Mouse (Mus musculus) stomach, embryonic 14.5 days (tissue): Measurements from ENCODE around the gene Rabac1. TPM values are rescaled to one million over a fixed set of nuclear protein-coding genes. Genes with fewer than 3 reads are reported as not detected.

ENCODE experiments used
- ATAC-seq: fragments of 200-750 bp; cut with Nextera tagmentation; 2 replicates; pipeline ENCODE4 v1.8.0; 2017; ENCODE audit warnings: low read depth, moderate TSS enrichment; ENCODE audit not compliant: insufficient number of reproducible peaks, insufficient read depth, low FRiP score
- H3K27ac ChIP-seq: fragments of 300-500 bp; sonication (generic); 2 replicates; pipeline ENCODE4 v1.5.1; 2014; ENCODE audit warnings: mild to moderate bottlenecking, low read length, moderate library complexity, mixed read lengths
- H3K27me3 ChIP-seq: fragments of 300-500 bp; sonication (generic); 2 replicates; pipeline ENCODE4 v1.6.1; 2014; ENCODE audit warnings: low read length, control low read depth, mixed read lengths; ENCODE audit not compliant: control insufficient read depth, insufficient read depth
- H3K36me3 ChIP-seq: fragments of 300-500 bp; sonication (generic); 2 replicates; pipeline ENCODE4 v1.6.1; 2014; ENCODE audit warnings: mild to moderate bottlenecking, control low read depth, low read length, moderate library complexity, mixed read lengths; ENCODE audit not compliant: control insufficient read depth, insufficient read depth
- H3K4me1 ChIP-seq: fragments of 300-500 bp; sonication (generic); 2 replicates; pipeline ENCODE4 v1.6.1; 2014; ENCODE audit warnings: low read length, control low read depth, mixed read lengths; ENCODE audit not compliant: control insufficient read depth, insufficient read depth
- H3K4me2 ChIP-seq: fragments of 300-500 bp; sonication (generic); replicated peaks from 2 replicates; pipeline ENCODE4 v1.6.1; 2014; ENCODE audit warnings: low read depth, low read length, control low read depth
- H3K4me3 ChIP-seq: fragments of 300-500 bp; sonication (generic); 2 replicates; pipeline ENCODE4 v1.5.1; 2014; ENCODE audit warnings: low read depth, low read length, control low read depth
- H3K9ac ChIP-seq: fragments of 300-500 bp; sonication (generic); replicated peaks from 2 replicates; pipeline ENCODE4 v1.6.1; 2014; ENCODE audit warnings: low read depth, mild to moderate bottlenecking, control low read depth, low read length, moderate library complexity, mixed read lengths
- H3K9me3 ChIP-seq: fragments of 300-500 bp; sonication (generic); 2 replicates; pipeline ENCODE4 v1.6.1; 2016; ENCODE audit warnings: low read depth, low read length, control low read depth; ENCODE audit not compliant: control insufficient read depth
- WGBS: fragments of 180-500 bp; shearing (Covaris S2); extraction: QIAGEN DNeasy Blood & Tissue Kit; methylation state at CpG from one replicate; pipeline ENCODE4 v1.1.7; 2014; 5-methylcytosine and 5-hydroxymethylcytosine counted together
- polyA plus RNA-seq: library from polyadenylated mRNA; unstranded; fragments of >200 nt; fragmentation: Nextera tagmentation; extraction: Ambion mirVana; gene quantifications from 2 replicates; pipeline ENCODE4 v1.2.1, GENCODE M21; 2014

Gene Rabac1
- polyA plus RNA-seq, 1 experiment from 2014 or later: 198 TPM

DNA sequence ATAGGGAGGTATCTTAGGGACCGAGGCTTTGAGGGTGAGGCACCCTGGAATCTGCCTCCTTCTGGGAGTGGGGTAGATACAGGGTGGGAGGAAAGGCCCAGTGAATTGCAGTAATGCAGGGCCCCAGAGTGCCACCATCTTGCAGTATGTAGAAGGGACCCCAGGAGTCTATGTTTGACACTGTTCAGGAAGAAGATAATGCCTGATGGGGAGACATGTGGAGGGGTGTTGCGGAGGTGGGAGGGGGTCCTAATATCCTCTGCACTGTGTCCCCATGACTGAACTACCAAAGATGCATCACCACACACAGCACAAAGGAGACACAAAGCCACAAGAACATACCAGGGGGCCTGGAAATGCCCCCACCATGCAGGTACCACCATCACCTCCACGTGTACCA is 33.6 kb upstream of the Rabac1 start:
- Histone ChIP-seq H3K9ac (no peak overlapping the region), H3K9me3 (no peaks in the 10 kb centered on the region), H3K27ac (no peak overlapping the region), H3K4me3 (peak overlapping the region; percentile 33; the same call in 1 of the 2 replicates), H3K4me2 (peak overlapping the region; percentile 70; the same call in 1 of the 2 replicates), H3K27me3 (peaks cover 59% of the 10 kb centered on the region), H3K36me3 (no peaks in the 10 kb centered on the region), H3K4me1 (peaks cover 8% of the 10 kb centered on the region; the same call in 1 of the 2 replicates)
- no peak for ATAC-seq
- 74% methylated on average over 3 of the region's 3 CpGs for WGBS

DNA sequence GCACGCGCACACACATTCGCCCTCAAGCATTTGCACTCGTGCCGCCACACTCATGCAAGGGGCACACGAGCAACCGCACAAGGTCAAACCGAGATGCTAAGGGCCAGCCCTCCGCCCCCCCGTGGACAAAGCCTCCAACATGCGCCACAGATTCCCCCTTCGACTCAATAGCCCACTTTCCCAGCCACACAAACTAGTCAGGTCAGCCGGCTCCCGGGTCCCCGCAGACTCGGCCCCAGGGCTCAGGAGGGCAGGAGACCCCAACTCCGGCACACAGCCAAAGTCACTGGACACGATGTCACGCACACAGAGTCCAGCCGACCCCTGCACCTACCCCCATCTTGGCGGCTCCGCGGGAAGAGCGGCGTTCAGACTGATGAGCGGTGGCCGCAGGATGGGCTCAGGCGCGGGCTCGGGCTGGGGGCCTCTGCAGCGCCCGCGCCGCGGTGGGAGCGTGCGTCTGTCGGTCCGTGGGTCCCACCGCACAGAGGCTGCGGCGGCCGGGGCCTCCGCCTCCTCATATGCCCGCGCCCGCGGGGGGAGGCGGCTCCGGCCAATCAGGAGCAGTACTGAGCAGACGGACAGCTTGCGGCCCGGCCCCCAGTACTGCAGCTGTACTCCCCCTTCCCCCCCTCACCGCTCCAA is 33.0 kb upstream of the Rabac1 start, which contains the start of gene Atp1a3:
Gene Atp1a3 (minus strand): TSS at position 538 of the 645 bp plus-strand sequence.
- Histone ChIP-seq H3K36me3 (no peaks in the 10 kb centered on the region), H3K27ac (no peak within 1 kb of the TSS), H3K4me1 (peaks cover 8% of the 10 kb centered on the region; the same call in 1 of the 2 replicates), H3K4me3 (peak within 1 kb of the TSS; percentile 33), H3K9ac (peak within 1 kb of the TSS; percentile 14; the same call in 1 of the 2 replicates), H3K4me2 (peak within 1 kb of the TSS; percentile 70), H3K27me3 (peaks cover 53% of the 10 kb centered on the region), H3K9me3 (no peaks in the 10 kb centered on the region)
- ATAC-seq: peak; percentile 51; the same call in 1 of the 2 replicates
- WGBS: 1% methylated on average over 52 of the region's 54 CpGs

GRCm38 (mm10) chr7:25004806-25005205 is 32.3 kb upstream of the Rabac1 start:
- Histone ChIP-seq H3K27me3 (peaks cover 46% of the 10 kb centered on the region), H3K4me1 (peaks cover 5% of the 10 kb centered on the region; the same call in 1 of the 2 replicates), H3K9ac (no peak overlapping the region), H3K9me3 (no peaks in the 10 kb centered on the region), H3K27ac (no peak overlapping the region), H3K36me3 (no peaks in the 10 kb centered on the region), H3K4me2 (no peak overlapping the region; the same call in 1 of the 2 replicates), H3K4me3 (no peak overlapping the region)
- no peak for ATAC-seq
- 40% methylated on average over 7 of the region's 9 CpGs for WGBS

DNA sequence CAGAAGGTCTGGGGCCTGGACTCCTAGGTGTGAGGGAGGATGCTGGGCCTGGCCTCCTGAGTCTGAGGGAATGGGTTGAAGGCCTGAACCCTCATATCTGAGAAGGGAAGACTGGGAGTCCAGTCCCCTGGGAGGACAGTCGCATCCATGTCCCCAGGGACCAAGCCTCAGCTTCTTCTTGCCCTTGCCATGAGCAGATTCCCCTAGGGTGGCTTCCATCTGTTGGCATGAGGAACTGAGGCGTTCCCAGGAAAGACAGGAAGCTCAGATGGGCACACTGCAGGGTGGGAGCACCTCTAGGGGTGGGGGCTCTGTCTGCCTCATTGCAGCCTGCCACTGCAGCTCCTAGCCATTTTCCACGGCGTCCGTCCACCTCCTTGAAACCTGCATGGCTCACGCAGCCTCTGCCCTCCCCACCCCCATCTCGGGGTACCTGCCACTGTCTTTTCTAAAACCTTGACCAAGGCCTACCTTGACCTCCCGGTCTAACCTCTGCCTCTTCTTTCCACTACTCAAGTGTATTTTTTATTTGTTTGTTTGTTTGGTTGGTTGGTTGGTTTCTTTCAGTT is 31.4 kb upstream of the Rabac1 start:
- H3K36me3 ChIP-seq: no peaks in the 10 kb centered on the region
- H3K27me3 ChIP-seq: peaks cover 37% of the 10 kb centered on the region
- ATAC-seq: no peak
- no peak overlapping the region for H3K27ac ChIP-seq
- no peaks in the 10 kb centered on the region for H3K9me3 ChIP-seq
- 85% methylated on average over 8 of the region's 8 CpGs for WGBS
- H3K9ac ChIP-seq: no peak overlapping the region
- H3K4me3 ChIP-seq: no peak overlapping the region
- H3K4me1 ChIP-seq: peaks cover 5% of the 10 kb centered on the region; the same call in 1 of the 2 replicates
- no peak overlapping the region for H3K4me2 ChIP-seq

DNA sequence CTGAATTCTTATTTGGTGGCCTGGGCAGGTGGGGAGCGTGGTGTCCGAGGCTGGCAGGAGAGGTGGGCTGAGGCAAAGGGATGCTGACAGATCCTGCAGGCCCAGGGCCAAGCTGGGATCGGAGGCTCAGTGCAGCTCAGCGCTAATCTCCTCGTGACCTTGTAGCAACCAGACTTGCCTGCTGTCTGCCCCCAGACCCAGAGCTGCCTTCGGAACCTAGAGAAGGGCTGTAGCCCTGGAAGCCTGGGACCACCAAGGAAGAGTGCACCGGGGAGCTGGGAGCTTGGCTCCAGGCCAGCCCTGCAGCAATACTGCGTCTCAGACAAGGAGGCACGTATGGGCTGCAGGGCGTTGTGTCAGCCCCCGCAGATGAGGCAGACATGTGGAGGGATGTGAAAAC is 30.7 kb upstream of the Rabac1 start:
- no peak overlapping the region for H3K4me2 ChIP-seq
- H3K4me1 ChIP-seq: peaks cover 5% of the 10 kb centered on the region; the same call in 1 of the 2 replicates
- no peak for ATAC-seq
- no peak overlapping the region for H3K4me3 ChIP-seq
- H3K27me3 ChIP-seq: peaks cover 32% of the 10 kb centered on the region
- no peaks in the 10 kb centered on the region for H3K9me3 ChIP-seq
- H3K36me3 ChIP-seq: no peaks in the 10 kb centered on the region
- H3K9ac ChIP-seq: no peak overlapping the region
- WGBS: 36% methylated on average over 11 of the region's 11 CpGs
- no peak overlapping the region for H3K27ac ChIP-seq

- Histone ChIP-seq H3K4me1 (peaks cover 5% of the 10 kb centered on the region; the same call in 1 of the 2 replicates), H3K27ac (no peak overlapping the region), H3K4me3 (no peak overlapping the region), H3K9ac (no peak overlapping the region), H3K27me3 (peaks cover 9% of the 10 kb centered on the region), H3K9me3 (no peaks in the 10 kb centered on the region), H3K36me3 (no peaks in the 10 kb centered on the region), H3K4me2 (no peak overlapping the region)
- WGBS: 69% methylated on average over 12 of the region's 12 CpGs
- no peak for ATAC-seq
Observed at GRCm38 (mm10) chr7:25000711-25001110, 28.2 kb upstream of the Rabac1 start.

DNA sequence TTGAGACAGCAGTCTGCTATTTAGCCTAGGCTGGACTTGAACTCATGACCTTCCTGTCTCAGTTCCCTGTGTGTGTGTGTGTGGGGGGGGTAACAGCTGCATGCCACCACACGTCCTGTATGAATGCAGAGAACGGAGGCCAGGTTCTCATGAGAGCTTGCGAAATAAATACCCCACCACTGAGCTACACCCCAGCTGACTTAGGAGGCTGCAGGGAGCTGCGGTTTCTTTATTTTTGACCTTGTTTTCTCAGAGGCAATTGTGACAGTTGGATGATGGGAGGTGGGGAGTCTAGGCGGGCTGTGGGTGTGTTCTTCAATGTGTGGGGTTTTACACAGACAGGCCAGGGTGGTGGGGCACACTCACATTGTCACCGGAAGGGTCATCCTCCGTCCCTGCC is 27.7 kb upstream of the Rabac1 start:
- H3K9me3 ChIP-seq: no peaks in the 10 kb centered on the region
- peaks cover 4% of the 10 kb centered on the region; the same call in 1 of the 2 replicates for H3K27me3 ChIP-seq
- no peak overlapping the region for H3K4me3 ChIP-seq
- no peak overlapping the region for H3K9ac ChIP-seq
- H3K36me3 ChIP-seq: no peaks in the 10 kb centered on the region
- 62% methylated on average over 7 of the region's 7 CpGs for WGBS
- H3K27ac ChIP-seq: no peak overlapping the region
- H3K4me1 ChIP-seq: peaks cover 5% of the 10 kb centered on the region; the same call in 1 of the 2 replicates
- no peak overlapping the region for H3K4me2 ChIP-seq
- ATAC-seq: no peak

DNA sequence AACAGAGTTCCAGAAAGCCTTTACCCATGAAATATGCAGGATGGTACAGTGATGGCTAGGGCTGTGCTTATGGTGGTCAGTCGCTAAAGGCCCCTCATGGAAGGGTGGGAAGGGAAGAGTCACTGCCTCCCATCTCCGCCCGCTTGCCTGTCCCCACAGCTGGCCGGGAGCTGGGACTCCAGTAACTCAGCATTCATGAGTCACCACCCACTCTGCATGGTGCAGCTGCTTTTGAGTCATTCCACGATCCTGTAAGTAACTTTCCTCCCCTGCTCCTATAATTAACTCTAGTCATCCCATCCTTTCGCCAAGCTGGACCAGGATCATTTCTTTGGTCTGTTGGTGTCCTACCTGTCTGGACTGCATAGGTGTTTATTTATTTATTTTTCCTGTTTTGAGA is 20.5 kb upstream of the Rabac1 start:
- H3K27me3 ChIP-seq: no peaks in the 10 kb centered on the region
- H3K9me3 ChIP-seq: no peaks in the 10 kb centered on the region
- WGBS: 65% methylated on average over 6 of the region's 6 CpGs
- no peaks in the 10 kb centered on the region for H3K4me1 ChIP-seq
- no peak for ATAC-seq
- H3K9ac ChIP-seq: no peak overlapping the region
- H3K4me3 ChIP-seq: no peak overlapping the region
- no peak overlapping the region for H3K27ac ChIP-seq
- no peak overlapping the region for H3K4me2 ChIP-seq
- no peaks in the 10 kb centered on the region for H3K36me3 ChIP-seq
